Mouse (Mus musculus) cortical plate, adult 2 months (tissue): ENCODE measurements around the gene Lag3.

ENCODE experiments used
- CTCF ChIP-seq: fragments of 200-500 bp; IDR thresholded peaks from 2 replicates; pipeline ENCODE4 v1.5.1; 2011; ENCODE audit warnings: mild to moderate bottlenecking, control low read depth, low read length; ENCODE audit not compliant: insufficient read depth; ENCODE audit errors: extremely low read depth
- POLR2A ChIP-seq: fragments of 200-500 bp; IDR thresholded peaks from 2 replicates; pipeline ENCODE4 v1.6.1; 2011; ENCODE audit warnings: mild to moderate bottlenecking, low read length, control low read depth; ENCODE audit not compliant: insufficient read depth; ENCODE audit errors: extremely low read depth

- no peak for TF ChIP-seq CTCF
- TF ChIP-seq POLR2A, result no peak
Observed at GRCm38 (mm10) chr6:124941679-124942078, 30.2 kb upstream of the Lag3 start.
